Mouse (Mus musculus): Measurements from ENCODE around the gene Rnaseh1. TPM values are rescaled to one million over a fixed set of nuclear protein-coding genes. Genes with fewer than 3 reads are reported as not detected.
A peak's percentile ranks its signal among the peaks of the same experiment; 100 is the strongest.

The Rnaseh1 gene
- polyA plus RNA-seq, 1 experiment from 2014 or later, result 16.0 TPM

DNA sequence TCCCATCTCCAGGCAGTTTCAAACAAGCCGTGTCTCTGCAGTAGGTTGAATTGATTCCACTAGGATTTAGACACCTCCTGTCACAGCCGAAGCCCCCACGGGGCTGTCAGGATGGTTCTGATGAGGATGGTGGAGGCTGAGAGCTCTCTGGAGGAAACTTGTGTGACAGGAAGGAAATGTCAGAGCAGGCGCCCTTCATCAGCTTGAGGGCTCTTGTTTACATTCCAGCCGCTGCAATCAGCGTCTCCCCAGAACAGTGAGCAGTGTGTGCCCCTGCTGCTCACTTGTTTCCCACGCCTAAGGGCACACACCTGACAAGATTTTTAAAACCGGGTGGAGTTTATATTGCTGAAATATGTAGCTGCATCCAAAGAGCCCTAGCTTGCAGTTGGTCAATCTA is 17.9 kb downstream of the Rnaseh1 start:
- H3K9me3 ChIP-seq (ENCODE audit: control insufficient read depth, low read length), result no peaks in the 10 kb centered on the region
- H3K4me2 ChIP-seq (ENCODE audit: low read length), result no peak overlapping the region
- no peak for ATAC-seq (ENCODE audit: insufficient number of reproducible peaks, insufficient read depth, low FRiP score, low read depth)

DNA sequence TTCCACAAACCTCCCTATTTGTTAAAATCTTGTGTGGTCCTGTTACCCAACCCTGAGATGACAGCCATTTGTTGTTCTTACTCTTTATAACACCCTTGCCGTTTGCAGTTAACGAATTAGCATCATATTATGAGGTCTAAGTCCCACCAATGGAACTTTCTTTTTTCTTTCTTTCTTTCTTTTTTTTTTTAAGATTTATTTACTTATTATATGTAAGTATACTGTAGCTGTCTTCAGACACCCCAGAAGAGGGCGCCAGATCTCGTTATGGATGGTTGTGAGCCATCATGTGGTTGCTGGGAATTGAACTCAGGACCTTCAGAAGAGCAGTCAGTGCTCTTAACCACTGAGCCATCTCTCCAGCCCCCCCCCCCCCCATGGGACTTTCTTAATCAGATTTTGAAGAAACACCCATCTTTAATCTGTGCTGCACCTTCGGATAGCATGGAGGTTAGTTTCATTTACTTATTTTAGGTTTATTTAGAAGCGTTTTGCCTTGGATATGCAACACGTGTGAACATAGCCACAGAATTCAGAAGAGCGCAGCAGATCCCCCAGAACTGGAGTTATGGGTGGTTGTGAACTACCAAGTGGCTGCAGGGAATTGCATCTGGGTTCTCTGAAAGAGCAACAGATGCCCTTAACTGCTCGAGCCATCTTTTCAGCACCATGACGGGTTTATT is 24.8 kb downstream of the Rnaseh1 start:
- peak overlapping the region; percentile 74 for H3K4me2 ChIP-seq (ENCODE audit: low read length)
- H3K4me1 ChIP-seq (ENCODE audit: control insufficient read depth in 2 of 2, insufficient read depth in 2 of 2, low read length in 2 of 2), result peaks cover 5 to 8% of the 10 kb centered on the region in 2 experiments
- no peak overlapping the region for H3K9ac ChIP-seq (ENCODE audit: low read length)
- WGBS, result 81% methylated on average over 10 of the region's 10 CpGs
- H3K27me3 ChIP-seq (ENCODE audit: control insufficient read depth, insufficient read depth, low read length), result no peaks in the 10 kb centered on the region
- no peaks in the 10 kb centered on the region for H3K9me3 ChIP-seq (ENCODE audit: control insufficient read depth, low read length)
- 0 out of 2 replicates have a peak, but pooled peaks cover 14% of the 10 kb centered on the region for H3K36me3 ChIP-seq (ENCODE audit: control insufficient read depth, insufficient read depth, low read length)
- no peak overlapping the region for H3K27ac ChIP-seq (replicated peaks in 1 of 2; ENCODE audit: control insufficient read depth in 1 of 2, insufficient read depth in 1 of 2, low read depth in 2 of 2, low read length in 2 of 2)
- peak overlapping the region in 1 of 2 experiments; percentile 64; a peak in 1 of 4 replicates for H3K4me3 ChIP-seq (ENCODE audit: control insufficient read depth in 1 of 2, insufficient read depth in 1 of 2, low read depth in 1 of 2, low read length in 2 of 2)
- ATAC-seq (ENCODE audit: insufficient number of reproducible peaks, insufficient read depth, low FRiP score, low read depth), result no peak

More for the DNA sequence above, 17.9 kb downstream of the Rnaseh1 start:
- Histone ChIP-seq H3K27ac (replicated peaks in 1 of 2; ENCODE audit: control insufficient read depth in 1 of 2, insufficient read depth in 1 of 2, low read depth in 2 of 2, low read length in 2 of 2) (no peak overlapping the region), H3K27me3 (ENCODE audit: control insufficient read depth, insufficient read depth, low read length) (no peaks in the 10 kb centered on the region), H3K9ac (ENCODE audit: low read length) (no peak overlapping the region), H3K4me1 (ENCODE audit: control insufficient read depth in 2 of 2, insufficient read depth in 2 of 2, low read length in 2 of 2) (peaks cover 6 to 8% of the 10 kb centered on the region in 2 experiments; a peak in 3 of 4 replicates), H3K36me3 (ENCODE audit: control insufficient read depth, insufficient read depth, low read length) (no peaks in the 10 kb centered on the region), H3K4me3 (ENCODE audit: control insufficient read depth in 1 of 2, insufficient read depth in 1 of 2, low read depth in 1 of 2, low read length in 2 of 2) (no peak overlapping the region)
- WGBS, result 16% methylated on average over 8 of the region's 8 CpGs

DNA sequence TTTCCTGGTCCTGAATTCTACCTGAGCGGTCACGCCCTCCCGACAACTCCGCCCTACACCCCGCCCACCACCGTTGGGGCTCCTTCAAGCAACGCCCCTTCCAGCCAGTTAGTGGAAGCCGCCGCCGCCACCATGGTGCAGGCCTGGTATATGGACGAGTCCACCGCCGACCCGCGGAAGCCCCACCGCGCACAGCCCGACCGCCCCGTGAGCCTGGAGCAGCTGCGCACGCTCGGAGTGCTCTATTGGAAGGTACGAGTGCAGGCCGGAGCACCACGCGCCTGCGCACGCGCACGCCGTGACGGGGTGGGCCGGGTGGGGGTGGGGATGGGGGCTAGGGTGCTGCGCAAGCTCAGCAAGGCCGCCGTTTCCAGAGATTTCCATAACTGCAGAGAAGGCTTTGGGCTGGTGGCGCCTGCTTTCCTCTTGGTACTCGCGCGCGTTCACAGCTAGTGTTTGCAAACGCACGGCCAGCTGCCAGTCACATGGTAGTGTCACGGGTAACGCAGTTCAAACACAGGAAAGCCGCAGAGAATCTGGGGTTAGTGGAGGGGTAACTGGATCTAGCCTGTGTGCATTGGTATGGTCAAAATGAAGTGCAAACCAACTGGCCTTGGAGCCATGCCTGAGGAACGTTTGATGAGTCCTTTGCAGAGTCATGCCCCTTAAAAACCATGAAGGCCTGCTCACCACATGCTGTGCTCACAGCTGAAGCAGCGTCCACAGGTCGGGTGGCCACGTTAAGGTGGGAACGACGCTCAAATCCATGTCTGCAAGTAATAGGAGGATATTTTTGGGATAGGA is 25.9 kb downstream of the Rnaseh1 start, which contains the start of gene Adi1:
TSS of gene Adi1 (plus strand) at position 111 of the 804 bp plus-strand sequence.
- Histone ChIP-seq H3K4me2 (ENCODE audit: low read length) (peak within 1 kb of the TSS; percentile 74), H3K4me3 (ENCODE audit: control insufficient read depth in 1 of 2, insufficient read depth in 1 of 2, low read depth in 1 of 2, low read length in 2 of 2) (peak within 1 kb of the TSS; percentile 64 to 91), H3K36me3 (ENCODE audit: control insufficient read depth, insufficient read depth, low read length) (0 out of 2 replicates have a peak, but pooled peaks cover 18% of the 10 kb centered on the region), H3K9ac (ENCODE audit: low read length) (peak within 1 kb of the TSS; percentile 79), H3K27ac (replicated peaks in 1 of 2; ENCODE audit: control insufficient read depth in 1 of 2, insufficient read depth in 1 of 2, low read depth in 2 of 2, low read length in 2 of 2) (peak within 1 kb of the TSS; percentile 90 to 91), H3K9me3 (ENCODE audit: control insufficient read depth, low read length) (no peaks in the 10 kb centered on the region), H3K4me1 (ENCODE audit: control insufficient read depth in 2 of 2, insufficient read depth in 2 of 2, low read length in 2 of 2) (peaks cover 5 to 8% of the 10 kb centered on the region in 2 experiments), H3K27me3 (ENCODE audit: control insufficient read depth, insufficient read depth, low read length) (no peaks in the 10 kb centered on the region)
- WGBS, result 3% methylated on average over 52 of the region's 53 CpGs
- peak; percentile 95 for ATAC-seq (ENCODE audit: insufficient number of reproducible peaks, insufficient read depth, low FRiP score, low read depth)

GRCm38 (mm10) chr12:28675925-28676209 is 26.5 kb downstream of the Rnaseh1 start:
- 59% methylated on average over 5 of the region's 5 CpGs for WGBS
- Histone ChIP-seq H3K9me3 (ENCODE audit: control insufficient read depth, low read length) (no peaks in the 10 kb centered on the region), H3K4me2 (ENCODE audit: low read length) (peak overlapping the region; percentile 74), H3K36me3 (ENCODE audit: control insufficient read depth, insufficient read depth, low read length) (peaks cover 22% of the 10 kb centered on the region; the same call in 1 of the 2 replicates), H3K4me3 (ENCODE audit: control insufficient read depth in 1 of 2, insufficient read depth in 1 of 2, low read depth in 1 of 2, low read length in 2 of 2) (peak overlapping the region; percentile 64 to 91), H3K9ac (ENCODE audit: low read length) (peak overlapping the region; percentile 79), H3K27ac (replicated peaks in 1 of 2; ENCODE audit: control insufficient read depth in 1 of 2, insufficient read depth in 1 of 2, low read depth in 2 of 2, low read length in 2 of 2) (peak overlapping the region; percentile 90 to 91), H3K4me1 (ENCODE audit: control insufficient read depth in 2 of 2, insufficient read depth in 2 of 2, low read length in 2 of 2) (peaks cover 5 to 8% of the 10 kb centered on the region in 2 experiments), H3K27me3 (ENCODE audit: control insufficient read depth, insufficient read depth, low read length) (no peaks in the 10 kb centered on the region)
- ATAC-seq (ENCODE audit: insufficient number of reproducible peaks, insufficient read depth, low FRiP score, low read depth), result no peak

- Histone ChIP-seq H3K9ac (ENCODE audit: low read length) (no peak overlapping the region), H3K27me3 (ENCODE audit: control insufficient read depth, insufficient read depth, low read length) (no peaks in the 10 kb centered on the region), H3K4me1 (ENCODE audit: control insufficient read depth in 2 of 2, insufficient read depth in 2 of 2, low read length in 2 of 2) (no peaks in the 10 kb centered on the region), H3K4me3 (ENCODE audit: control insufficient read depth in 1 of 2, insufficient read depth in 1 of 2, low read depth in 1 of 2, low read length in 2 of 2) (no peak overlapping the region), H3K4me2 (ENCODE audit: low read length) (no peak overlapping the region), H3K9me3 (ENCODE audit: control insufficient read depth, low read length) (no peaks in the 10 kb centered on the region), H3K36me3 (ENCODE audit: control insufficient read depth, insufficient read depth, low read length) (peaks cover 20% of the 10 kb centered on the region), H3K27ac (replicated peaks in 1 of 2; ENCODE audit: control insufficient read depth in 1 of 2, insufficient read depth in 1 of 2, low read depth in 2 of 2, low read length in 2 of 2) (no peak overlapping the region)
- no peak for ATAC-seq (ENCODE audit: insufficient number of reproducible peaks, insufficient read depth, low FRiP score, low read depth)
- WGBS, result 87% methylated on average over 1 of the region's 1 CpGs
Measured at GRCm38 (mm10) chr12:28684674-28685073, 35.3 kb downstream of the Rnaseh1 start.

GRCm38 (mm10) chr12:28685771-28686170 is 36.4 kb downstream of the Rnaseh1 start:
- Histone ChIP-seq H3K4me1 (ENCODE audit: control insufficient read depth in 2 of 2, insufficient read depth in 2 of 2, low read length in 2 of 2) (no peaks in the 10 kb centered on the region), H3K9ac (ENCODE audit: low read length) (no peak overlapping the region), H3K4me3 (ENCODE audit: control insufficient read depth in 1 of 2, insufficient read depth in 1 of 2, low read depth in 1 of 2, low read length in 2 of 2) (no peak overlapping the region), H3K4me2 (ENCODE audit: low read length) (no peak overlapping the region), H3K9me3 (ENCODE audit: control insufficient read depth, low read length) (no peaks in the 10 kb centered on the region), H3K36me3 (ENCODE audit: control insufficient read depth, insufficient read depth, low read length) (peaks cover 28% of the 10 kb centered on the region), H3K27me3 (ENCODE audit: control insufficient read depth, insufficient read depth, low read length) (no peaks in the 10 kb centered on the region), H3K27ac (replicated peaks in 1 of 2; ENCODE audit: control insufficient read depth in 1 of 2, insufficient read depth in 1 of 2, low read depth in 2 of 2, low read length in 2 of 2) (no peak overlapping the region)
- no peak for ATAC-seq (ENCODE audit: insufficient number of reproducible peaks, insufficient read depth, low FRiP score, low read depth)
- 63% methylated on average over 3 of the region's 3 CpGs for WGBS

- Histone ChIP-seq H3K27ac (replicated peaks in 1 of 2; ENCODE audit: control insufficient read depth in 1 of 2, insufficient read depth in 1 of 2, low read depth in 2 of 2, low read length in 2 of 2) (no peak overlapping the region), H3K4me3 (ENCODE audit: control insufficient read depth in 1 of 2, insufficient read depth in 1 of 2, low read depth in 1 of 2, low read length in 2 of 2) (no peak overlapping the region), H3K9ac (ENCODE audit: low read length) (no peak overlapping the region), H3K4me2 (ENCODE audit: low read length) (no peak overlapping the region), H3K9me3 (ENCODE audit: control insufficient read depth, low read length) (no peaks in the 10 kb centered on the region), H3K27me3 (ENCODE audit: control insufficient read depth, insufficient read depth, low read length) (no peaks in the 10 kb centered on the region), H3K36me3 (ENCODE audit: control insufficient read depth, insufficient read depth, low read length) (peaks cover 29% of the 10 kb centered on the region), H3K4me1 (ENCODE audit: control insufficient read depth in 2 of 2, insufficient read depth in 2 of 2, low read length in 2 of 2) (no peaks in the 10 kb centered on the region)
- WGBS, result 85% methylated on average over 8 of the region's 8 CpGs
- ATAC-seq (ENCODE audit: insufficient number of reproducible peaks, insufficient read depth, low FRiP score, low read depth), result no peak
Measured at GRCm38 (mm10) chr12:28686199-28686879, 36.9 kb downstream of the Rnaseh1 start.

All from heart, embryonic 14.5 days (tissue).